Mouse (Mus musculus) hindbrain, embryonic 15.5 days (tissue): ENCODE data around the gene Tmem79. TPM values are rescaled to one million over a fixed set of nuclear protein-coding genes. Genes with fewer than 3 reads are reported as not detected.

Experiments
- ATAC-seq: fragments of 200-750 bp; cut with Nextera tagmentation; 2 replicates; pipeline ENCODE4 v1.8.0; 2017; ENCODE audit warnings: low read depth, moderate number of reproducible peaks, moderate TSS enrichment; ENCODE audit not compliant: low FRiP score
- H3K27ac ChIP-seq: fragments of 300-500 bp; sonication (generic); replicated peaks from 2 replicates; pipeline ENCODE4 v1.5.1; 2015; ENCODE audit warnings: mild to moderate bottlenecking, inconsistent platforms
- H3K27me3 ChIP-seq: fragments of 300-500 bp; sonication (generic); 2 replicates; pipeline ENCODE4 v1.6.1; 2015; ENCODE audit warnings: control low read depth, inconsistent platforms
- H3K36me3 ChIP-seq: fragments of 300-500 bp; sonication (generic); 2 replicates; pipeline ENCODE4 v1.6.1; 2015; ENCODE audit warnings: control low read depth, inconsistent platforms
- H3K4me1 ChIP-seq: fragments of 300-500 bp; sonication (generic); replicated peaks from 2 replicates; pipeline ENCODE4 v1.6.1; 2015; ENCODE audit warnings: control low read depth, inconsistent platforms
- H3K4me2 ChIP-seq: fragments of 300-500 bp; sonication (generic); 2 replicates; pipeline ENCODE4 v1.6.1; 2015; ENCODE audit warnings: moderate library complexity, mild to moderate bottlenecking, inconsistent platforms
- H3K4me3 ChIP-seq: fragments of 300-500 bp; sonication (generic); 2 replicates; pipeline ENCODE4 v1.5.1; 2015; ENCODE audit warnings: mild to moderate bottlenecking, inconsistent platforms
- H3K9ac ChIP-seq: fragments of 300-500 bp; sonication (generic); 2 replicates; pipeline ENCODE4 v1.6.1; 2015; ENCODE audit warnings: inconsistent platforms
- H3K9me3 ChIP-seq: fragments of 300-500 bp; sonication (generic); 2 replicates; pipeline ENCODE4 v1.6.1; 2016; ENCODE audit warnings: control low read depth, inconsistent platforms
- WGBS: fragments of 180-500 bp; shearing (Covaris S2); methylation state at CpG from one replicate; pipeline ENCODE4 v1.1.7; 2015; 5-methylcytosine and 5-hydroxymethylcytosine counted together
- polyA plus RNA-seq: library from polyadenylated mRNA; unstranded; fragments of >200 nt; fragmentation: Nextera tagmentation; extraction: Ambion mirVana; gene quantifications from 2 replicates; pipeline ENCODE4 v1.2.1, GENCODE M21; 2015

Gene Tmem79
- polyA plus RNA-seq, 1 experiment from 2014 or later: 1.7 TPM

GRCm38 (mm10) chr3:88339006-88339405 lies 3.1 kb upstream of the Tmem79 start:
- WGBS: 84% methylated on average over 3 of the region's 3 CpGs
- H3K9me3 ChIP-seq: no peaks in the 10 kb centered on the region
- H3K27ac ChIP-seq: no peak overlapping the region
- no peaks in the 10 kb centered on the region for H3K27me3 ChIP-seq
- no peak overlapping the region for H3K4me2 ChIP-seq
- H3K4me3 ChIP-seq: no peak overlapping the region
- peaks cover 27% of the 10 kb centered on the region for H3K4me1 ChIP-seq
- no peak overlapping the region for H3K9ac ChIP-seq
- H3K36me3 ChIP-seq: peaks cover 21% of the 10 kb centered on the region
- no peak for ATAC-seq

GRCm38 (mm10) chr3:88338316-88338715 lies 2.4 kb upstream of the Tmem79 start:
- 96% methylated on average over 7 of the region's 7 CpGs for WGBS
- Histone ChIP-seq H3K4me2 (no peak overlapping the region), H3K4me1 (peaks cover 27% of the 10 kb centered on the region), H3K36me3 (peaks cover 14% of the 10 kb centered on the region), H3K27ac (no peak overlapping the region), H3K9me3 (no peaks in the 10 kb centered on the region), H3K27me3 (no peaks in the 10 kb centered on the region), H3K4me3 (no peak overlapping the region), H3K9ac (no peak overlapping the region)
- no peak for ATAC-seq

- WGBS: 80% methylated on average over 11 of the region's 11 CpGs
- H3K4me1 ChIP-seq: peaks cover 27% of the 10 kb centered on the region
- H3K36me3 ChIP-seq: peaks cover 5% of the 10 kb centered on the region
- H3K4me3 ChIP-seq: 0 out of 2 replicates have a peak overlapping the region, but pooled peaks have one; percentile 62
- no peak overlapping the region for H3K27ac ChIP-seq
- H3K9me3 ChIP-seq: no peaks in the 10 kb centered on the region
- ATAC-seq: no peak
- H3K27me3 ChIP-seq: no peaks in the 10 kb centered on the region
- peak overlapping the region; percentile 78 for H3K4me2 ChIP-seq
- H3K9ac ChIP-seq: peak overlapping the region; percentile 5; the same call in 1 of the 2 replicates
Measured at GRCm38 (mm10) chr3:88337367-88338020, 1.5 kb upstream of the Tmem79 start.

- H3K9ac ChIP-seq: peak overlapping the region; percentile 79
- under 1% methylated on average over 27 of the region's 27 CpGs for WGBS
- peak; percentile 52; the same call in 1 of the 2 replicates for ATAC-seq
- no peaks in the 10 kb centered on the region for H3K27me3 ChIP-seq
- H3K9me3 ChIP-seq: no peaks in the 10 kb centered on the region
- no peaks in the 10 kb centered on the region for H3K36me3 ChIP-seq
- H3K27ac ChIP-seq: peak overlapping the region; percentile 95
- peak overlapping the region; percentile 78 for H3K4me2 ChIP-seq
- H3K4me3 ChIP-seq: peak overlapping the region; percentile 62
- peaks cover 27% of the 10 kb centered on the region for H3K4me1 ChIP-seq
Measured at GRCm38 (mm10) chr3:88335436-88336053, 403 bp downstream of the Tmem79 start.

- H3K9ac ChIP-seq: peak overlapping the region; percentile 79
- no peaks in the 10 kb centered on the region for H3K27me3 ChIP-seq
- peak overlapping the region; percentile 78 for H3K4me2 ChIP-seq
- peak overlapping the region; percentile 62 for H3K4me3 ChIP-seq
- ATAC-seq: no peak
- WGBS: 35% methylated on average over 3 of the region's 3 CpGs
- no peaks in the 10 kb centered on the region for H3K9me3 ChIP-seq
- no peaks in the 10 kb centered on the region for H3K36me3 ChIP-seq
- H3K4me1 ChIP-seq: peaks cover 27% of the 10 kb centered on the region
- H3K27ac ChIP-seq: peak overlapping the region; percentile 95; the same call in 1 of the 2 replicates
Measured at GRCm38 (mm10) chr3:88334902-88335435, 979 bp downstream of the Tmem79 start.

- Histone ChIP-seq H3K4me3 (no peak overlapping the region), H3K4me2 (no peak overlapping the region), H3K36me3 (no peaks in the 10 kb centered on the region), H3K27ac (no peak overlapping the region), H3K9me3 (no peaks in the 10 kb centered on the region), H3K9ac (no peak overlapping the region), H3K4me1 (peaks cover 27% of the 10 kb centered on the region), H3K27me3 (no peaks in the 10 kb centered on the region)
- WGBS: 68% methylated on average over 12 of the region's 12 CpGs
- ATAC-seq: no peak
Measured at GRCm38 (mm10) chr3:88334029-88334658, 1.8 kb downstream of the Tmem79 start.

- Histone ChIP-seq H3K4me2 (no peak overlapping the region), H3K27me3 (no peaks in the 10 kb centered on the region), H3K9ac (no peak overlapping the region), H3K9me3 (no peaks in the 10 kb centered on the region), H3K27ac (no peak overlapping the region), H3K4me3 (no peak overlapping the region), H3K36me3 (peaks cover 6% of the 10 kb centered on the region; the same call in 1 of the 2 replicates), H3K4me1 (peaks cover 9% of the 10 kb centered on the region)
- 26% methylated on average over 2 of the region's 2 CpGs for WGBS
- ATAC-seq: no peak
Measured at GRCm38 (mm10) chr3:88331282-88331681, 4.7 kb downstream of the Tmem79 start.

- Histone ChIP-seq H3K9me3 (no peaks in the 10 kb centered on the region), H3K27ac (no peak overlapping the region), H3K4me3 (no peak overlapping the region), H3K36me3 (peaks cover 6% of the 10 kb centered on the region; the same call in 1 of the 2 replicates), H3K27me3 (no peaks in the 10 kb centered on the region), H3K4me1 (peaks cover 15% of the 10 kb centered on the region), H3K9ac (no peak overlapping the region), H3K4me2 (no peak overlapping the region)
- ATAC-seq: no peak
- 70% methylated on average over 5 of the region's 5 CpGs for WGBS
Measured at GRCm38 (mm10) chr3:88328956-88329355, 7.0 kb downstream of the Tmem79 start.

- ATAC-seq: peak; percentile 87
- Histone ChIP-seq H3K4me1 (peaks cover 15% of the 10 kb centered on the region), H3K4me3 (peak within 1 kb of the TSS; percentile 49), H3K27ac (no peak within 1 kb of the TSS), H3K36me3 (peaks cover 42% of the 10 kb centered on the region), H3K9ac (peak within 1 kb of the TSS; percentile 49), H3K27me3 (no peaks in the 10 kb centered on the region), H3K9me3 (no peaks in the 10 kb centered on the region), H3K4me2 (peak within 1 kb of the TSS; percentile 70)
- WGBS: 1% methylated on average over 10 of the region's 10 CpGs
Measured at GRCm38 (mm10) chr3:88324951-88325405, 11.0 kb downstream of the Tmem79 start, which contains the start of gene Glmp. TSS of gene Glmp (plus strand) at chr3:88325023.

- peaks cover 47% of the 10 kb centered on the region for H3K36me3 ChIP-seq
- no peak overlapping the region for H3K9ac ChIP-seq
- no peak overlapping the region for H3K4me2 ChIP-seq
- H3K4me1 ChIP-seq: peaks cover 26% of the 10 kb centered on the region
- no peak overlapping the region for H3K4me3 ChIP-seq
- no peak for ATAC-seq
- H3K27ac ChIP-seq: no peak overlapping the region
- 93% methylated on average over 1 of the region's 1 CpGs for WGBS
- no peaks in the 10 kb centered on the region for H3K27me3 ChIP-seq
- no peaks in the 10 kb centered on the region for H3K9me3 ChIP-seq
Measured at GRCm38 (mm10) chr3:88299172-88299571, 36.8 kb downstream of the Tmem79 start.

GRCm38 (mm10) chr3:88297321-88297851 lies 38.6 kb downstream of the Tmem79 start:
- Histone ChIP-seq H3K36me3 (peaks cover 32% of the 10 kb centered on the region), H3K9ac (peak overlapping the region; percentile 85), H3K4me2 (peak overlapping the region; percentile 78), H3K27me3 (no peaks in the 10 kb centered on the region), H3K4me1 (peaks cover 26% of the 10 kb centered on the region), H3K4me3 (peak overlapping the region; percentile 76), H3K9me3 (no peaks in the 10 kb centered on the region), H3K27ac (peak overlapping the region; percentile 94)
- WGBS: under 1% methylated on average over 30 of the region's 30 CpGs
- ATAC-seq: no peak
